Mouse (Mus musculus): ENCODE data around the gene Thnsl1. TPM values are rescaled to one million over a fixed set of nuclear protein-coding genes. Genes with fewer than 3 reads are reported as not detected.
"Not testable (repeated sequence)": the region's sequence is repeated elsewhere in the genome, so short reads cannot be mapped to it uniquely, and the experiment has no call there.

Thnsl1 gene
- polyA plus RNA-seq, 1 experiment: 5.9 TPM

DNA sequence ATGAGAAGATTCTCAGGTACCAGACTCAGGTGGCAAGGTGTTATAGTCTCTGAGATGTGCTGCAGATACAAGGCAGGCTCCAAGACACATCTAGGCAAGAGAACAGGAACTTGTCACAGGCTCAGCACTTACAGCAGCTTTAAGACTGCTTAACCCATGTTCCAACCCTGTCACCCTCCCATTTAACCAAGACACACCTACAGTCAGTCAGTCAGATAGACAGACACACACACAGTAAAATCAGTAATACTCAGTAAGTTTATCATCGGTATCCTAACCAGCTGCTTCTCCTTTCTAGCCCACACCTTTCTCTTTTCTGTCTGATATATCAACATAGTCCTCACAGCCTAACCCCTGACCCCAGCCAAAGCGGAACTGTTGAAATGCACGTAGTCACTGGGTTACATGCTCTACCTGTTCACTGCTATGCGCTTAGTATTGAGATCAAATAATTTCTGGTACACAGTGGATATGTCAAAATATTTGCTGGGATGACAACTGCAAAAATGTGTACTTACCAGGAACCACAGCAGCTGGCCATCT lies 30.4 kb downstream of the Thnsl1 start:
- no peak for DNase-seq (ENCODE audit: low read depth)

DNA sequence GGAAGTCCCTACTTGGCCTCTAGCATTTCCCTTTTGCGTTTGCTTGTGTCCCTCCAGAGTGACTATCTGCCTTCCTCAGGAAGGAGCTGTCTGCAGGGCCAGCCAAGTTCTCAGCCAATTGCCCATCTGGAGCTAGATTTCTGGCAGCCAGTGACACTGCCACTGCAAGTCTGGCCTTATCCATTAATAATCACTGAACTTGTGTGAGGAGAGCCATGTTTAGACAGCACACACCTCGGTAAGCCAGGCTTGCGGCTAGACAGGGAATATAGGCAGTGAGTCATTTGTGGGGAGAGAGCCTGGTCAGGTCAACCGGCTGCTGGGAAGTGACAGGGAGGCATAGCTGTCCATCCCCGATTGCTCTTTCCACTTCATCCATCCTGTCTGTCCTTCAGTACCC lies 31.3 kb downstream of the Thnsl1 start:
- DNase-seq (ENCODE audit: low read depth): peak; percentile 24

DNA sequence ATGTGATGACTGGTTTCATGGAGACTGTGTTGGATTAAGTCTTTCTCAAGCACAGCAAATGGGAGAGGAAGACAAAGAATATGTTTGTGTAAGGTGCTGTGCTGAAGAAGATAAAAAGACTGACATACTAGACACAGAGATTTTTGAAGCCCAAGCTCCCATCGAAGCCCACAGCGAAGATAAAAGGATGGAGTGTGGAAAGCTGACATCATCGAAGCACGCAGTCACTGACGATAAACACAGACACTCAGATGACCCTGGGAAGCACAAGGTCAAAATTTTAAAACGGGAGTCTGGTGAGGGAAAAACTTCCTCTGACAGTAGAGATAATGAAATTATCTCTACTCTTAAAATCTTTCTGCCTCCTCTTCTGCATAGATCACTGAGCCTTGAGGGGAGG lies 38.6 kb downstream of the Thnsl1 start:
- not testable (repeated sequence) for DNase-seq (ENCODE audit: low read depth)

DNA sequence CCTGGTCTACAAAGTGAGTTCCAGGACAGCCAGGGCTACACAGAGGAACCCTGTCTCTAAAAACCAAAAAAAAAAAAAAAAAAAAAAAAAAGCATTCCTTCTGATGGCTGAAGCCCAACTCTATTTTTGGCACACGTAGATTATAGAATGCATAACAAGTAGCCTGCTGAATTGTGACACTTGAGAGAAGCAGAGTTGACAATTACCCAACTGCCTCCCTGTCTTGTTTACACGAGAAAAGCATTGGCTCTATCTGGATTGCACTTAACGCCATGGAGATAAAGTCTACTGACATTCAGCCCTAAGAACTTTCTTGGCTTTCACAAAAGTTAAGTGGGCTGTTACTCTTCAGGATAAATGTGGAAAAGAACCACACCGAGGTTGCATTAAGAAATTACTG lies 39.5 kb downstream of the Thnsl1 start:
- DNase-seq (ENCODE audit: low read depth): no peak

DNA sequence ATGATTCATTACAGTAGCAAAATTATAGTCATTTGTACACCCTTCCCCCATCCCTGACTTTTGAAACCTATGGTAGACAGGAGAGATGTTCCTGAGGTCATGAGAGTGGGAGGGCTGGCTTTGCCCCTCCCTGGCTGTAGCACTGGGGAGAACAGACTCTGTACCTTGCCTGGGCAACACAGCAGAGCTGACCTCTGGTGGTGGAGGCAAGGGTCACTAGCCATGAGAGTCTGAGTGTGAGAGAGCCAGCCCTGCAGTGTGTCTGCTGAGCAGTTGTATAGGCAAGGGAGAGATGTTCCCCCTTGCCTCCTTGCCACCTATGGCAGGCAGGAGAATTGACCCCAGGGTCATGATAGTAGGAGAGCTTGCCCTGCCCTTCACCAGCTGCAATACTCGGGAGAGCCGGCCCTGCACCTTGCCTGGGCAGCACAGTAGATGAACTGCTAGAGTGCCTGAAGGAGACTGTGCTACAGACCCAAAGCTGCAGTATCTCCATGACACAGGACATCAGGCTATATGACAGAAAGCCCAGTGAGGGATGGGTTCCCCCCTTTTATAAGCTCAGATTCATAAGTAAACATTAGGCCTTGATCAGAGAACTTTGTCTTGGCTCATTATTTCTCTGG lies 40.1 kb downstream of the Thnsl1 start:
- DNase-seq (ENCODE audit: low read depth): no peak

DNA sequence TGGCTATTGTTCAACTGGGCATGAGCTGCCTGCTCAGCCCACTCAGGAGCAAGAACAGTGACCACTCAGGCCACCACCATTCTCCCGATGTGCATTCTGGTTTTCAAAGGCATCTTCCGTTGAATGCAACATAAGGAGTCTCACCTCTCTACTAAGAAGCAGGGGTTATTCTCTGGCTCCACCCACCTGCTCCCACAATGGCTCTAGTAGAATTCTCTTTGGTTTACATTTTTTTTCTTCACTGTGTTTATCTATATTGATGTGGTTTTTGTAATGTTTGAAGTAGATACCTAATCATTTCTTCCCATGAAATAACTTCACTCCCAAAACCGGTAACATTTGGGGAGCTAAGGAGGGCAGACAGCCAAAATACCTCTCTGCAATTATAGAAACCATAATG lies 48.1 kb downstream of the Thnsl1 start:
- DNase-seq (ENCODE audit: low read depth): no peak

DNA sequence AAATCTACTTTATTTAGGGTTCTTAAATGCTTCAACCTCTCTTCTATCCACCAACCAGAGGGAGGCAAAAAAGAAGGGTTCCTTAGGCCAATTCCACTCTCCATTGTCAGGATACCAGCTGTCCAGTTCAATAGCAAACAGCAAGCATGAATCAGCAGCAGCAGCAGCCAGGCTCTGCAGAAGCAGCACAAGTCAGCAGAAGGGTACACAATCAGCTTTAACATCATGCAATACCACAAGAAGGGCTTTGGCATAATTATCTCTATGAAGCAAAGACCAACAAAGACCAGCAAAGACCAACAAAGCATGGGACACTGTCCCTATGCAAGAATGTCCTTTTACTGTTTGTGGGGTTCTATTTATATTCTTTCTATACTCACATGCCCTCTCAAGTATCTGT lies 48.8 kb downstream of the Thnsl1 start:
- no peak for DNase-seq (ENCODE audit: low read depth)

DNA sequence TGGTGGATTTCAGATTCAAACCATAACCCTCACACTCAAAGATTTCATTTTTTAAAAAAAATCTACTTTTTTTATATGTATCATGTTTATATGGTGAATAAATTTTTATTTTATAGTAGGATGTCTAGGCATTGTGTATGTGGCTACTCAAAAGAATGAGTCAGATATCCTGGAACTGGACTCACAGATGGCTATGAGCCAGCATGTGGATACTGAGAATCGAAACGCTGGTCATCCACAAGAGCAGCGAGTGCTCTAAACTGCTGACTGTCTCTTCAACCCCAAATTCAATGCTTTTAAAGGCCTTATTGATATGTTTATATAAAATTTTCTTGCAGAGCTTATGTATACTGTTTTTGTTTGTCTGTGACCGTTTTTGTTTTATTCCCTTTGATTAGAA lies 52.8 kb downstream of the Thnsl1 start:
- DNase-seq (ENCODE audit: low read depth): no peak

DNA sequence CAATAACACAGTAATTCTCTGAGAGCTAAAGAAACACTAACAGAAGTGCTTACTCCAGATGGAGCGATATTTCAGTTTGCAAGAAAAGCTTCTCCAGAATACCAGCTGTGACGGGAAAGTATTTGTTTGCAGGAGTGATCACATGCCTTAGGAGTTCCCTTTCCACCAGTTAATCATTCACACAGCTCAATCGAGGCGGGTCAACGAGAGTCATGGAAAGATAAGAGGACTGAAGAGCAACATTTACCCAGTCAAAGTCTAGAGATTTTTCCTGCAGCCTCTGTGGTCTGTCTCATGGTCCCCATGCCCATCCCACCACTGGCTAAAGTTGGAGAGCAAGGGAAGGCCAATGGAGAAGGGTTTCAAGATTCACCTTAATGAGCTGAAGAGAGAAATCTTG lies 53.6 kb downstream of the Thnsl1 start:
- no peak for DNase-seq (ENCODE audit: low read depth)

DNA sequence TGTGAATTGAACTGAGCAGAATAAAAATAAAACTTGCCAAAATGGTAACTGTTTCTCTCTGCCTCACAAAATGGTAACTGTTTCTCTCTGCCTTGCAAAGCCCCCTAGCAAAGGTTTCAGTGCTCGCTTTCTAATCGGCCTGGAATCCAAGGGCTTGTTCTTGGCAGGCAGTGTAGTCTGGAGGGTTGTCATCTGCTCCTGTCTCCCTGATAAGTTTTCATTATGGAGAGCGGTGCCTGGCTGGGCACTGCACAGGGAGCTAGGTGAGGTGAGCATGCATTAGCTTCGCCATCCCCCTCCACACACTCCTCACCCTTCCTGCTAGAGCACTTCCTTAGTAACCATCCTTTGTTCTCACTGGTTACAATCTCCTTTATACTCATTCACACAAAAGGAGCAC lies 54.5 kb downstream of the Thnsl1 start:
- no peak for DNase-seq (ENCODE audit: low read depth)

DNA sequence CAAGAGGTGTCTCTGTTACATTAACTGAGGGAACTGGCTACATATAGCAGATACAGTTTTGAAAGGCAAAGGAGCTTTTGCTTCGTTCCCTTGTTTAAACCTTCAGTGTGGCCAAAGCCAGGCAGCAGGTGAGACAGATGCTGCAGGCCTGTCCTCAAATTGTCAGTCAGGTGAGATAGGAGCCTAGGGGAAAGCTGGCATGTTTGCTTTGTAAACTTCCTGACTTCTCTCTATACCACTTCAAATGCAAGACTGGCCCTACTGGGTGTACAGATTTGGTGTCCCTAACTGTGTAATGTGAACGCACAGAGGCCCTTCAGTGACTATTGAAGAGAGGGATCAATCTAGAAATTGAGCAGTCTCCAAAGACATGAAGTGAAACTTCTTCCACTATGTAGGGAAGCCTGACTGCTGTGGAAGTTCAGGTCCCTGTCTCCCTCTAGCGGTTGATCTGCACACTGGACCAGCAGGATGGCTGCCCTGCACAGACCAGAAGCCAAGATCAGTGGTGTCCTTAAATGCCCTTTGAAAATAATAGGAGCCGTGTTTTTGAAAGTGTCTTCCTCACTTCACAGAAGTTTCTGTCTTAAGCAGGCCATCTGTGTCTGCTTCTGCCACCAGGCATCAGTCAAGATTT lies 56.0 kb downstream of the Thnsl1 start:
- DNase-seq (ENCODE audit: low read depth): no peak

DNA sequence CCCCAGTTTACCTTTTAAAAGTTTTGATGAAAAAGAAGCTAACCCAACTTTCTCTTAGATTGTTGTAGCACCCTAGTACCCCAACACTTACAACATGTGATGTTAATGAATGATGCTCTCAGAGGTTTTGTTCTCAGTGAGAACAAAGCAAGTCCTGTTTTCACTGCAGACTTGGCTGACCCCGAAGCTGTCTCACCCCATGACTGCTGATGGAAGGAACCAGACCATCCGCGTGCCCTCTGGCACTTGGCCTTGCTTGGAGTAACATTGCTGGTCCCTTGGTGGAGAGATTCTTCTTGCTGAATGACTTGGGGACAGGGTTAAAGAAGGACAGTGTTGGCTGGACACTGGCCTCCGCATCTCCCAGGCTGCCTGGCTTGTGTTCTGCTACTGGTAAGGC lies 58.5 kb downstream of the Thnsl1 start:
- no peak for DNase-seq (ENCODE audit: low read depth)

Other genes starting within 250 kb of the Thnsl1 start
- gene Arhgap21, start 236.8 kb upstream of the Thnsl1 start, polyA plus RNA-seq (2012; rRNA removed): 15.4 and 31.3 TPM in 2 replicates
- gene Enkur, start 359 bp upstream of the Thnsl1 start, polyA plus RNA-seq (2012; rRNA removed): 0.39 and 1.4 TPM in 2 replicates
- gene Gpr158, start 161.8 kb downstream of the Thnsl1 start, polyA plus RNA-seq (2012; rRNA removed): not detected in 2 replicates

Measured in gonadal fat pad, adult 2 months (tissue).